Mouse (Mus musculus) megakaryocyte, adult 5-6 weeks (primary cell): Measurements from ENCODE around the gene Myl7. TPM values are rescaled to one million over a fixed set of nuclear protein-coding genes. Genes with fewer than 3 reads are reported as not detected.

Experiments
- total RNA-seq, 2 experiments: library from RNA; stranded (forward) in 1 of 2; stranded (reverse) in 1 of 2; fragments of 153-499, 151-499 nt in 1 of 2; fragments of 221-1000, 200-1000 nt in 1 of 2; gene quantifications; 2 replicates each; pipeline versions ENCODE4 v1.2.3 to v1.2.4; 2015 to 2017

Gene Myl7
- total RNA-seq, 2 experiments from 2014 or later, result not detected

Other genes with a start within 250 kb of the Myl7 start
- gene Mrps24, start 183.1 kb downstream of the Myl7 start, total RNA-seq (2015), result 67.4 and 74.1 TPM in 2 replicates
- gene Mrps24, start 183.1 kb downstream of the Myl7 start, total RNA-seq (2017), result 30.7 and 41.2 TPM in 2 replicates
- gene Urgcp, start 136.4 kb downstream of the Myl7 start, total RNA-seq (2015), result 4.1 and 4.5 TPM in 2 replicates
- gene Urgcp, start 136.4 kb downstream of the Myl7 start, total RNA-seq (2017), result 7.5 and 8.7 TPM in 2 replicates
- gene Dbnl, start 110.3 kb downstream of the Myl7 start, total RNA-seq (2015), result 84.5 and 90.0 TPM in 2 replicates
- gene Dbnl, start 110.3 kb downstream of the Myl7 start, total RNA-seq (2017), result 176 and 179 TPM in 2 replicates
- not detected in 2 replicates for gene Pgam2, start 95.0 kb downstream of the Myl7 start, total RNA-seq (2015)
- gene Pgam2, start 95.0 kb downstream of the Myl7 start, total RNA-seq (2017), result not detected in 2 replicates
- 10.4 and 10.7 TPM in 2 replicates for gene Polm, start 60.8 kb downstream of the Myl7 start, total RNA-seq (2015)
- gene Polm, start 60.8 kb downstream of the Myl7 start, total RNA-seq (2017), result 6.0 and 8.8 TPM in 2 replicates
- gene Aebp1, start 36.8 kb downstream of the Myl7 start, total RNA-seq (2015), result not detected in 2 replicates
- 0.11 and 0.12 TPM in 2 replicates for gene Aebp1, start 36.8 kb downstream of the Myl7 start, total RNA-seq (2017)
- gene Pold2, start 20.5 kb downstream of the Myl7 start, total RNA-seq (2015), result 23.8 and 31.6 TPM in 2 replicates
- 19.0 and 29.3 TPM in 2 replicates for gene Pold2, start 20.5 kb downstream of the Myl7 start, total RNA-seq (2017)
- gene Gck, start 51.3 kb upstream of the Myl7 start, total RNA-seq (2015), result not detected in 2 replicates
- gene Gck, start 51.3 kb upstream of the Myl7 start, total RNA-seq (2017), result not detected in 2 replicates
- gene Ykt6, start 56.9 kb upstream of the Myl7 start, total RNA-seq (2015), result 18.2 and 21.0 TPM in 2 replicates
- gene Ykt6, start 56.9 kb upstream of the Myl7 start, total RNA-seq (2017), result 41.8 and 54.2 TPM in 2 replicates
- gene Camk2b, start 167.6 kb upstream of the Myl7 start, total RNA-seq (2015), result 0.38 and 0.71 TPM in 2 replicates
- 0.59 and 1.3 TPM in 2 replicates for gene Camk2b, start 167.6 kb upstream of the Myl7 start, total RNA-seq (2017)